Mouse (Mus musculus) urinary bladder, adult 18-20 months (tissue): ENCODE measurements at regions not wholly inside any gene's neighbourhood (a gene's known extent, or its start where the extent isn't known, plus 50 kb on each side); places are given as distances from the start of the nearest gene placed in this dataset.
A peak's percentile ranks its signal among the peaks of the same experiment; 100 is the strongest.
"Not testable (repeated sequence)": the region's sequence is repeated elsewhere in the genome, so short reads cannot be mapped to it uniquely, and the experiment has no call there.

ENCODE experiments used
- DNase-seq, 2 experiments: peaks; one replicate each; pipeline ENCODE4 v3.0.0; 2022; ENCODE audit warnings: low spot score in 2 of 2, mixed read lengths in 2 of 2

GRCm38 (mm10) chr8:71823655-71824622 lies 57.9 kb upstream of the Zfp709 start:
- DNase-seq, result not testable (repeated sequence)

- DNase-seq, result not testable (repeated sequence)
These were observed 59.1 kb upstream of the Zfp709 start for GRCm38 (mm10) chr8:71822749-71823148.

GRCm38 (mm10) chr8:71819936-71820335 lies 61.9 kb upstream of the Zfp709 start:
- not testable (repeated sequence) for DNase-seq

- DNase-seq, result not testable (repeated sequence)
These were observed 62.4 kb upstream of the Zfp709 start for GRCm38 (mm10) chr8:71819381-71819780.

GRCm38 (mm10) chr8:71816272-71817034 lies 65.4 kb upstream of the Zfp709 start:
- not testable (repeated sequence) for DNase-seq

GRCm38 (mm10) chr8:71815813-71816212 lies 66.0 kb upstream of the Zfp709 start:
- DNase-seq, result not testable (repeated sequence)

GRCm38 (mm10) chr8:71814740-71815514 lies 66.9 kb upstream of the Zfp709 start:
- DNase-seq, result not testable (repeated sequence)

- DNase-seq, result not testable (repeated sequence)
These were observed 67.9 kb upstream of the Zfp709 start for GRCm38 (mm10) chr8:71813889-71814288.

GRCm38 (mm10) chr8:71813239-71813638 lies 68.6 kb upstream of the Zfp709 start:
- not testable (repeated sequence) for DNase-seq

- DNase-seq, result not testable (repeated sequence)
These were observed 74.0 kb upstream of the Zfp709 start for GRCm38 (mm10) chr8:71807788-71808187.

- not testable (repeated sequence) for DNase-seq
These were observed 77.2 kb upstream of the Zfp709 start for GRCm38 (mm10) chr8:71804586-71804985.

- not testable (repeated sequence) for DNase-seq
These were observed 76.7 kb upstream of the Fcho1 start for GRCm38 (mm10) chr8:71802226-71802625.

GRCm38 (mm10) chr8:71789031-71789460 lies 63.5 kb upstream of the Fcho1 start:
- DNase-seq, result peak in 1 of 2 experiments; percentile 55

GRCm38 (mm10) chr8:71780624-71781023 lies 55.1 kb upstream of the Fcho1 start:
- not testable (repeated sequence) for DNase-seq

- DNase-seq, result not testable (repeated sequence)
These were observed 54.3 kb upstream of the Fcho1 start for GRCm38 (mm10) chr8:71779824-71780223.

- DNase-seq, result not testable (repeated sequence)
These were observed 53.9 kb upstream of the Fcho1 start for GRCm38 (mm10) chr8:71779380-71779779.

GRCm38 (mm10) chr8:71778916-71779315 lies 53.4 kb upstream of the Fcho1 start:
- no peak for DNase-seq
